Mouse (Mus musculus) liver, postnatal 0 days (tissue): ENCODE measurements around the gene Gm19935.

Experiments used
- CTCF ChIP-seq: sonication (generic); IDR thresholded peaks from 2 replicates; pipeline ENCODE4 v1.5.1; 2016; ENCODE audit warnings: antibody characterized with exemption, low read depth
- EP300 ChIP-seq: IDR thresholded peaks from 2 replicates; pipeline ENCODE4 v1.6.1; 2016; ENCODE audit warnings: antibody characterized with exemption, low read depth, mild to moderate bottlenecking

DNA sequence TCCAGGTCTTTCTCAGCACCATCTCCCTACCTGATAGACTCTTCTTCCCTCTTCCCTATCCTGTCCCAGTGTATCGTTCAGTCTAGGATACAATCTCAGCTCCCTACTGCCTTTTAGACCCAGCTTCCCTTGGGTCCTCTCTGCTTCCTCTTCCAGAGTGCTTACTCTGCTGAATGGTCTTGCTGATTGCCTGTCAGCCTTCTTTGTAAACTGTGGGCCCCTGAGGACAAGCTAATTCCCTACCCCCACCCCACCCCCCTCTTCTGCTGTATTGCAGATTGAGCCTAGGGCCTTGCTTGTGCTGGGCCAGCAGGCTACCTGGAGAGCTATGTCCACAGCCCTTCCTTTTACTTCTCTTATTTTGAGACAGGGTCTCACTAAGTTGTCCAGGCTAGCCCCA is 39.8 kb upstream of the Gm19935 start:
- TF ChIP-seq CTCF (no peak), EP300 (no peak)
